Mouse (Mus musculus): ENCODE measurements at regions not wholly inside any gene's neighbourhood (a gene's known extent, or its start where the extent isn't known, plus 50 kb on each side); places are given as distances from the start of the nearest gene placed in this dataset.

DNA sequence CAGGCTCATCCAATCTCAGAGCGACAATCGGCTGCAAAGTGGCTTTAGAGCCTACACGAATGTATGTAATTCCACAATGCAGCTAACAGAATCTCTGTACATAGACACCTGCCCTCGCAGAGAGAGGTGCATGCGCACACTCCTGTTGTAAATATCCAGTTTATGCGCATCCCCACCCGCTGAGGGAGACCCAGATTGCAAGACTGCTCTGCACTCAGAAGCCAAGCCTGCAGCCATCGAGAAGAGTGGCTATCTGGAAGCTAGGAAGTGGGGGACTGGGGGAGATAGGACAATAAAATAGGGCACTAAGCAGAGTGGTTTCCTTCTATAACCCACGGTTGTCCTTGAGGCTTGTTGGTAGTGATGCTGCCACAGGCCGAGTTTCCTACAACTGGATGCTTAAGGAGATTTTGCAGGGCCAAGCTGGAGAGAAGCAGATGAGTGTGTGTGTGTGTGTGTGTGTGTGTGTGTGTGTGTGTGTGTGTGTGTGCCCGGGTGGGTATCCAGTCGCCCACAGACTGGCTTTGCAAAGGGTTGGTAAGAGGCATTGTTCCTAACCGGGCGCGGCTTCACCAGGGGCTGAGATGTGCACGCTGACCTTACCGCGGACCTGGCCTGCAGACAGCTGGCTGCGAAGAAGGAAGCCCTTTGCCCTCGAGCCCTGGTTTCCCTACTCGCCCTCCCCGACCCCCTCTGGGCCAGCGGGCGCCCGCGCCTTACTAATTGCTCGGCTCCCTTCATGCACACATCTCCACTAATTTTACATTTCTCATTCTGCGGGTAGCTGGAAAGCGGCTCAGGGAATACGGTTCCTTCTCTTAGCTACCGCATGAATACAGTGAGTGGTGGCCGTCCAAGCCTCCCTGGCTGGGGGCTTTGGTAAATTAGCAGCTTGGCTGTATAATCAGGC is 81.1 kb upstream of the Tbca start:
- no peak for DNase-seq (ENCODE audit: low spot score in 2 of 2)

DNA sequence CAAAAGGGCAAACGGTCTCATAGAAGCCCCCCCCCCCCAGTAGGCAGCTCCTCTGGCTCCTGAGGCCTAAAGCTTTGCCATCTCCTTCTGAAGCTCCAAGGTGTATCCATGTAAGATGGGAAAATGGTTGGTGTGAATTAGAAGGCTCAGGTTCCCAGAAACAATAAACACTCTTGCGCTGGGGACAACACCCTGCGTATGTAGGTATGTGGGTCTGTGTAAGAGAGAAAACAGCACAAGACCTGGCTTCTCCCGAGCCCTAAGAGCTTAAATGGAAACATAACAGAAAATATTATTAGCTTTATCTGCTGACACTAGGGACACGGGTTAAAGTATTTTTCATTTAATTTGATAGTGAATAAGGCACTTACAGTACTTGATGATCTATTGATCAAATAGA is 79.9 kb upstream of the Tbca start:
- DNase-seq (ENCODE audit: low spot score in 2 of 2), result no peak

GRCm38 (mm10) chr13:94709691-94710573 is 78.8 kb upstream of the Tbca start:
- peak; percentile 32 to 41 for DNase-seq (ENCODE audit: low spot score in 2 of 2)

GRCm38 (mm10) chr13:94710574-94711172 is 78.0 kb upstream of the Tbca start:
- DNase-seq (ENCODE audit: low spot score in 2 of 2), result no peak

DNA sequence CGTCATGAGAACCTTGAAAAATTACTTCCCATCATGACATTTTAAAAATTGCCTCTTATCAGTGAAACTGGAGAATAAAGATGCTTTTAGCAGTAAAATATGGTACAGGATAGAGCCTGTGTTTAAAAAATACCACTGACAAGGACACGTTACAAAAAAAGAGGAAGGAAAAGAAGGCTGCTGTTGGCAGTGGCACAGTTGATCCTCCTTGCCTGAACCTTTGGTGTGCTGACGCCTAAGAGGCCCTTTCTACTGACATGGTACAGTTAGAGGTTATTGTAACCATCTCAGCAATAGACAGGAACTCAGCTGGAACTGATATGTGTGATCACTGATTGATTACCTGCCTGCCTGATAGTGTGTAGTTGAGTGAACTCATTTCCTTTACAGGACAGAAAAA is 75.3 kb upstream of the Tbca start:
- DNase-seq (ENCODE audit: low spot score in 2 of 2), result no peak

DNA sequence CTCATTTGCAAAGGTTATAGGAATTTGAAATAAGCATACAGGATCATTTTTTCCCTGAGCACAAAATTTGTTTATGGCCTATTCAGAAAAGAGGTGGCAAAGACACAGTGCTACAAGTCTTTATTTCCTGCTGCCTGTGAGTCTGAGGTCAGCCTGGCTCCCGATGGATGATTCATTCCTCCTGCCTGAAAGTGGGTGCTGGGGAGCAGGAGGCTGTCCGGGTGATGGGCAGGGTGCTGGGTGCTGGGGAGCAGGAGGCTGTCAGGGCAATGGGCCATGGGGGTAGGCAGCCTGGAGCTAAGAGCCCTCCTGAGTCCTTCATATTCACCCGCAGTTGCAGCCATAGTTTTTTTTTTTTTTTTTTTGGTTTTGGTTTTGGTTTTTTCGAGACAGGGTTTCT is 67.1 kb upstream of the Tbca start:
- DNase-seq (ENCODE audit: low spot score in 2 of 2), result no peak
